Comparison of ENCODE assay signal across 9 mouse cellular contexts in the genomic region with DNA sequence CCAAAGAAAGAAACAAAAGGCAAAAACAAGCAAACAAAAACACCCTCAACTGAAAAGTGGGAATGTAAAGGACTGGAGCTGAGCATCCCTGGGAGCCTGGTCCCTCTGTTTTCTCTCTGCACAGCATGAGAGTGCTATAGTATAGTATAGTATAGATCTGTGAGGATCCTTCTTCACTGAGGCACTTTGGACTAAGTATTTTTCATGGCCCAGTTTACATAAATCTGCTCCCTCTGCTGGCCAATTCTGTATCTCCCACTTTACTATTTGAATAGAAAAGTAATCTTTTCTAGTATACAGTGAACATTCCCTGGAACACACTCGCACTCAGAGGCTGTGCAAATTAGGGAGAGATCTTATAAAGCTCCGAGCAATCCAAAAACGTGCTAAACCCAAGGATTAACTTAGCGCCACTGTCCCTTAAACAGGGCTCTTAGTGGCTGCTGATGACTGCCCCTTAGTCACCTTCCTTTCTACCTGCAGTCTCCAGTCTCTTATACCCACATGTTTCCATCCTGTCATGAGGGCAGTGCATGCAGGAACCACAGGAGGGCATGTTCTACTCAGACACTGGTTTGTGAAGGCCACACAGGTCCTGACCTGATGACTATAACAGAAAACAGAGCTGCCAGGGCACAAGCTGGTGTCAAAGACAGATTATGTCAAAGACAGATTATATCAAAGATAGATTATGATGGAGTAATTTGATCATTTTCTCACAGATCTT.
DNase-seq lines count a peak whose midpoint lies in the region; ATAC-seq and TF ChIP-seq lines count a peak whose summit lies in the region.
"Had no signal": no experiment of that assay in that cellular context is flagged by ENCODE, and none has a peak within 500 bp of the region (broad histone marks: within the 10 kb centered on the region; RNA-seq: fewer than 3 reads in every experiment).

No protein-coding gene starts in this region.

- no peak overlapping the region for H3K4me3 ChIP-seq in hindbrain, embryonic 14.5 days (replicated peaks; ENCODE audit: low read length)
- H3K4me3 ChIP-seq in hindbrain, embryonic 13.5 days, result no peak overlapping the region
- no peak overlapping the region for H3K4me3 ChIP-seq in midbrain, embryonic 14.5 days (replicated peaks; ENCODE audit: low read depth, low read length)
- no peak overlapping the region for H3K4me3 ChIP-seq in midbrain, embryonic 11.5 days (ENCODE audit: low read depth, low read length)
- no peak overlapping the region for H3K4me3 ChIP-seq in bone marrow macrophage, adult 2 months (ENCODE audit: insufficient read depth, low read length)
- H3K4me3 ChIP-seq: heart, embryonic 13.5 days had no signal

- no peaks in the 10 kb centered on the region for H3K36me3 ChIP-seq in hindbrain, embryonic 14.5 days (replicated peaks; ENCODE audit: control insufficient read depth, insufficient read depth)
- no peaks in the 10 kb centered on the region for H3K36me3 ChIP-seq in hindbrain, embryonic 13.5 days
- no peaks in the 10 kb centered on the region for H3K36me3 ChIP-seq in midbrain, embryonic 14.5 days (ENCODE audit: control insufficient read depth, insufficient read depth, low read length)
- no peaks in the 10 kb centered on the region for H3K36me3 ChIP-seq in midbrain, embryonic 11.5 days (ENCODE audit: control insufficient read depth, insufficient read depth, low read length)
- H3K36me3 ChIP-seq: heart, embryonic 13.5 days had no signal

- ATAC-seq in hindbrain, embryonic 14.5 days (ENCODE audit: low FRiP score), result no peak
- ATAC-seq in hindbrain, embryonic 13.5 days (ENCODE audit: low FRiP score), result no peak
- ATAC-seq in midbrain, embryonic 14.5 days (ENCODE audit: low FRiP score, low TSS enrichment), result no peak
- ATAC-seq in midbrain, embryonic 11.5 days (ENCODE audit: low FRiP score), result no peak

- H3K27me3 ChIP-seq in hindbrain, embryonic 14.5 days (ENCODE audit: control insufficient read depth, insufficient read depth, low read length), result no peaks in the 10 kb centered on the region
- H3K27me3 ChIP-seq in hindbrain, embryonic 13.5 days, result no peaks in the 10 kb centered on the region
- no peaks in the 10 kb centered on the region for H3K27me3 ChIP-seq in midbrain, embryonic 14.5 days (ENCODE audit: control insufficient read depth, insufficient read depth, low read length)
- no peaks in the 10 kb centered on the region for H3K27me3 ChIP-seq in midbrain, embryonic 11.5 days (ENCODE audit: control insufficient read depth, insufficient read depth, low read length)
- H3K27me3 ChIP-seq: heart, embryonic 13.5 days had no signal

- no peak overlapping the region for H3K27ac ChIP-seq in hindbrain, embryonic 14.5 days
- H3K27ac ChIP-seq in hindbrain, embryonic 13.5 days, result no peak overlapping the region
- no peak overlapping the region for H3K27ac ChIP-seq in midbrain, embryonic 14.5 days (replicated peaks; ENCODE audit: low read depth, low read length)
- no peak overlapping the region for H3K27ac ChIP-seq in midbrain, embryonic 11.5 days (ENCODE audit: low read depth, low read length)
- no peak overlapping the region for H3K27ac ChIP-seq in bone marrow macrophage, adult 2 months (ENCODE audit: insufficient read depth, low read depth, low read length)
- H3K27ac ChIP-seq: heart, embryonic 13.5 days had no signal

- no peak overlapping the region for H3K9ac ChIP-seq in hindbrain, embryonic 14.5 days
- no peak overlapping the region for H3K9ac ChIP-seq in hindbrain, embryonic 13.5 days
- no peak overlapping the region for H3K9ac ChIP-seq in midbrain, embryonic 14.5 days (replicated peaks; ENCODE audit: low read length)
- H3K9ac ChIP-seq in midbrain, embryonic 11.5 days (ENCODE audit: low read length), result no peak overlapping the region
- H3K9ac ChIP-seq: heart, embryonic 13.5 days had no signal

- no peak overlapping the region for H3K4me2 ChIP-seq in hindbrain, embryonic 14.5 days (replicated peaks)
- no peak overlapping the region for H3K4me2 ChIP-seq in hindbrain, embryonic 13.5 days
- H3K4me2 ChIP-seq in midbrain, embryonic 14.5 days (ENCODE audit: low read length), result no peak overlapping the region
- H3K4me2 ChIP-seq in midbrain, embryonic 11.5 days, result no peak overlapping the region
- H3K4me2 ChIP-seq: heart, embryonic 13.5 days had no signal

- DNase-seq in hindbrain, embryonic 14.5 days (ENCODE audit: low spot score), result peak; percentile 77
- DNase-seq in midbrain, embryonic 14.5 days, result peak; percentile 80
- DNase-seq in midbrain, embryonic 11.5 days (ENCODE audit: low spot score, missing footprints), result no peak
- peak; percentile 25 for DNase-seq in retina, postnatal 1 day
- DNase-seq in left cerebral cortex, postnatal 10 days (ENCODE audit: extremely low spot score in 1 of 2, low spot score in 2 of 2), result no peak
- DNase-seq in urinary bladder, postnatal 36 days (ENCODE audit: low spot score in 2 of 2), result no peak

- no peaks in the 10 kb centered on the region for H3K4me1 ChIP-seq in hindbrain, embryonic 14.5 days (replicated peaks; ENCODE audit: control insufficient read depth, insufficient read depth, low read length)
- H3K4me1 ChIP-seq in hindbrain, embryonic 13.5 days (replicated peaks), result no peaks in the 10 kb centered on the region
- H3K4me1 ChIP-seq in midbrain, embryonic 14.5 days (ENCODE audit: control insufficient read depth, insufficient read depth, low read length), result no peaks in the 10 kb centered on the region
- H3K4me1 ChIP-seq in midbrain, embryonic 11.5 days (ENCODE audit: control insufficient read depth, insufficient read depth, low read length), result no peaks in the 10 kb centered on the region
- peaks cover 7% of the 10 kb centered on the region for H3K4me1 ChIP-seq in bone marrow macrophage, adult 2 months (ENCODE audit: control insufficient read depth, insufficient read depth, low read length)

- peak; percentile 18; the same call in 1 of the 2 replicates for TF ChIP-seq CTCF in bone marrow macrophage, adult 2 months (IDR thresholded peaks at IDR 0.05; ENCODE audit: low read depth, low read length)

- intact Hi-C loops in left cerebral cortex, postnatal 10 days (cut with DNase I), result loop anchor here (5.0 kb wide), 1 partner anchor 41 kb away; no protein-coding TSS in a partner anchor

- no peak for TF ChIP-seq POLR2A in bone marrow macrophage, adult 2 months (IDR thresholded peaks at IDR 0.05; ENCODE audit: borderline replicate concordance, low read depth, low read length)

- no peaks in the 10 kb centered on the region for H3K9me3 ChIP-seq in hindbrain, embryonic 14.5 days (ENCODE audit: control insufficient read depth, low read length)
- H3K9me3 ChIP-seq in hindbrain, embryonic 13.5 days, result no peaks in the 10 kb centered on the region
- no peaks in the 10 kb centered on the region for H3K9me3 ChIP-seq in midbrain, embryonic 14.5 days (ENCODE audit: control insufficient read depth, low read length)
- H3K9me3 ChIP-seq in midbrain, embryonic 11.5 days (ENCODE audit: control insufficient read depth, low read length), result no peaks in the 10 kb centered on the region
- H3K9me3 ChIP-seq: heart, embryonic 13.5 days had no signal

- 77% methylated on average over 4 of the region's 4 CpGs for whole genome bisulfite sequencing in hindbrain, embryonic 14.5 days
- WGBS in hindbrain, embryonic 13.5 days, result 82% methylated on average over 4 of the region's 4 CpGs
- WGBS in midbrain, embryonic 14.5 days, result 77% methylated on average over 4 of the region's 4 CpGs
- WGBS in midbrain, embryonic 11.5 days, result 80% methylated on average over 4 of the region's 4 CpGs

Comparison
In these comparisons a context has a peak if more than half of its experiments do, and no peak if none do; other contexts are left out.
1. DNase-seq: peak in hindbrain, embryonic 14.5 days (single experiment), midbrain, embryonic 14.5 days (single experiment) and retina, postnatal 1 day (single experiment); none in midbrain, embryonic 11.5 days (single experiment), left cerebral cortex, postnatal 10 days (0 of 2) and urinary bladder, postnatal 36 days (0 of 2).